Mouse (Mus musculus) lung, embryonic 16.5 days (tissue): ENCODE results near the gene Pgm5. TPM values are rescaled to one million over a fixed set of nuclear protein-coding genes. Genes with fewer than 3 reads are reported as not detected.

Experiments used
- ATAC-seq: fragments of 200-750 bp; cut with Nextera tagmentation; 2 replicates; pipeline ENCODE4 v1.8.0; 2017; ENCODE audit warnings: low read depth, mild to moderate bottlenecking, moderate library complexity
- H3K27ac ChIP-seq: fragments of 300-500 bp; sonication (generic); 2 replicates; pipeline ENCODE4 v1.5.1; 2014; ENCODE audit warnings: mild to moderate bottlenecking, control low read depth, low read length
- H3K27me3 ChIP-seq: fragments of 300-500 bp; sonication (generic); 2 replicates; pipeline ENCODE4 v1.6.1; 2014; ENCODE audit warnings: low read depth, low read length, mixed read lengths; ENCODE audit not compliant: control insufficient read depth, insufficient read depth
- H3K36me3 ChIP-seq: fragments of 300-500 bp; sonication (generic); 2 replicates; pipeline ENCODE4 v1.6.1; 2014; ENCODE audit warnings: low read length; ENCODE audit not compliant: control insufficient read depth, insufficient read depth
- H3K4me1 ChIP-seq: fragments of 300-500 bp; sonication (generic); replicated peaks from 2 replicates; pipeline ENCODE4 v1.6.1; 2014; ENCODE audit warnings: low read length, mixed read lengths; ENCODE audit not compliant: control insufficient read depth, insufficient read depth
- H3K4me2 ChIP-seq: fragments of 300-500 bp; sonication (generic); 2 replicates; pipeline ENCODE4 v1.6.1; 2014; ENCODE audit warnings: low read depth, low read length, control low read depth
- H3K4me3 ChIP-seq: fragments of 300-500 bp; sonication (generic); 2 replicates; pipeline ENCODE4 v1.5.1; 2014; ENCODE audit warnings: mild to moderate bottlenecking, low read length, control low read depth
- H3K9ac ChIP-seq: fragments of 300-500 bp; sonication (generic); 2 replicates; pipeline ENCODE4 v1.6.1; 2014; ENCODE audit warnings: low read length, control low read depth
- H3K9me3 ChIP-seq: fragments of 300-500 bp; sonication (generic); 2 replicates; pipeline ENCODE4 v1.6.1; 2016; ENCODE audit warnings: low read length; ENCODE audit not compliant: control insufficient read depth
- WGBS: fragments of 180-500 bp; shearing (Covaris S2); extraction: QIAGEN DNeasy Blood & Tissue Kit; methylation state at CpG from one replicate; pipeline ENCODE4 v1.1.7; 2014; 5-methylcytosine and 5-hydroxymethylcytosine counted together
- polyA plus RNA-seq: library from polyadenylated mRNA; unstranded; fragments of >200 nt; fragmentation: Nextera tagmentation; extraction: Ambion mirVana; gene quantifications from 2 replicates; pipeline ENCODE4 v1.2.1, GENCODE M21; 2015

Pgm5 gene
- polyA plus RNA-seq, 1 experiment from 2014 or later = 2.9 TPM

DNA sequence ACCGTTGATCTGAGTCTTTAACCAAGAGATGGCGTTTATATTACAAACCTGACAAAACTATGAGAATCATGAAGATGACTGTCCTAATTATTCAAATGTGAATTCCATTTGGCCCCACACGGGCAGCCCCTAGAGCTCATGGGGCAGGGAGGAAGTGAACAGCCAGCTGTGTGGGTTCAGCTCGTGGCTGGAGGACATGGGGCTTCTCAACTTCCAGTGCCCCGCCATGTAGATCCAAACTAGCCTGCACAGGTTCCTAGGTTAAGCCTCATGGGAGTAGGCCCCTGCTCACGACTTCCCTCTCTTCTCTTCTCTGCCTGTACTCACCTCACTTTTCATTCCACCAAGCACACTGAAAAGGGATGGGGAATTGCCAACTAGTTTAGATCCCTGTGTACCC, 173.3 kb downstream of the Pgm5 start:
- Histone ChIP-seq H3K4me3 (no peak overlapping the region), H3K4me2 (no peak overlapping the region), H3K9ac (no peak overlapping the region), H3K4me1 (no peaks in the 10 kb centered on the region), H3K27me3 (no peaks in the 10 kb centered on the region), H3K27ac (no peak overlapping the region), H3K9me3 (no peaks in the 10 kb centered on the region), H3K36me3 (no peaks in the 10 kb centered on the region)
- ATAC-seq = no peak
- WGBS = 71% methylated on average over 6 of the region's 6 CpGs

DNA sequence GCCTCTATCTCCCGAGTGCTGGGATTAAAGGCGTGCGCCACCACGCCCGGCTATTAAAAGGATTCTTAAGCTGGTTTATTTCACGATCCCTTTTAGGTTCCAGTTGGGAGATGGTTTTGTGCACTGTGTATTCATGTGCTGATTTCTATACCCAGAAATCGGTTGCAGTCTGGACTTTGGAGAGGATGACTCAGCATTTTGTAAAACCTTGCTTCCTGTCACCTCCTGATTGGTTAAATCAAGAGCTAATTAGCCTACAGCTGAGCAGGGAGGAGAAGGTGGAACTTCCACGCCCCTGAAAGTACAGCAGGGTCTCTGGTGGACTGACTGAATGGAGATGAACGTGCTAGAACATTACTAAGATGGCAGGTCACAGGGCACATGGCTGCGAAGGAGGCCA, 175.2 kb downstream of the Pgm5 start:
- Histone ChIP-seq H3K4me2 (no peak overlapping the region), H3K36me3 (no peaks in the 10 kb centered on the region), H3K27me3 (no peaks in the 10 kb centered on the region), H3K9me3 (no peaks in the 10 kb centered on the region), H3K4me3 (no peak overlapping the region), H3K27ac (no peak overlapping the region), H3K9ac (no peak overlapping the region), H3K4me1 (no peaks in the 10 kb centered on the region)
- ATAC-seq = no peak
- WGBS = 79% methylated on average over 10 of the region's 10 CpGs

DNA sequence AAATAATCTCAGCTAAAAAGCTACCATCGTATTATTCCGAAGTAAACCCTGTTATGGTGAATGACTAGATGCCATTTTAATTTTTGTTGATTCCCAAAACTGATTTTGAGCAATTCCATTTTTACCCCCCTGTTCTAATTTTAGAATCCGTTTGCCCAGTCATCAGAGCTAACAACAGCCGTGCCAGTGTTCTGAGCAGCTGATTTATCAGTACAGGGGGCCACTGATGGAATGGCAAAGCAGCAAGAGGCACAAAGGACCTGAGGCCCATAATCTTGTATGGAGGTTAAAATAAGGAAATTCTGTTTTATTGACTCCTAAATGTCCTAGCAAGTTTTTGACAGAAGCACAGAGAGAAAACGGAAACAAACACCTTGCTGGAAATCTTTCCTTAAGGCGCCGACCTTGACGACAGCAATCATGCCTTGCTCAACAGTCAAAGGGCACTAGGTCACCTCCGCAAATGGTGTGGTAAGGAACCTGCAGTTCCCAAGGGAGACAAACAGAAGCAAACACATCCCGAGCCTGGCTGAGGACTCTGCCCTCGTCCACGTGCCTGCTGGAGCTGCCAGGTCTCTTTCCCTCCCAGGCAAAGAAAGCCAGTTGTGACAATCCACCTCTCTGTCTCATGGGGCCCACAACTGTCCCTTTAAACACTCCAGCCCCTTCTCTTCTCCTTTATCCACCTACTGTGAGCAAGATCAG, 178.5 kb downstream of the Pgm5 start:
- Histone ChIP-seq H3K27me3 (no peaks in the 10 kb centered on the region), H3K4me3 (no peak overlapping the region), H3K4me1 (0 out of 2 replicates have a peak, but pooled peaks cover 3% of the 10 kb centered on the region), H3K4me2 (no peak overlapping the region), H3K27ac (no peak overlapping the region), H3K36me3 (no peaks in the 10 kb centered on the region), H3K9ac (no peak overlapping the region), H3K9me3 (no peaks in the 10 kb centered on the region)
- ATAC-seq = no peak
- WGBS = 46% methylated on average over 12 of the region's 12 CpGs

DNA sequence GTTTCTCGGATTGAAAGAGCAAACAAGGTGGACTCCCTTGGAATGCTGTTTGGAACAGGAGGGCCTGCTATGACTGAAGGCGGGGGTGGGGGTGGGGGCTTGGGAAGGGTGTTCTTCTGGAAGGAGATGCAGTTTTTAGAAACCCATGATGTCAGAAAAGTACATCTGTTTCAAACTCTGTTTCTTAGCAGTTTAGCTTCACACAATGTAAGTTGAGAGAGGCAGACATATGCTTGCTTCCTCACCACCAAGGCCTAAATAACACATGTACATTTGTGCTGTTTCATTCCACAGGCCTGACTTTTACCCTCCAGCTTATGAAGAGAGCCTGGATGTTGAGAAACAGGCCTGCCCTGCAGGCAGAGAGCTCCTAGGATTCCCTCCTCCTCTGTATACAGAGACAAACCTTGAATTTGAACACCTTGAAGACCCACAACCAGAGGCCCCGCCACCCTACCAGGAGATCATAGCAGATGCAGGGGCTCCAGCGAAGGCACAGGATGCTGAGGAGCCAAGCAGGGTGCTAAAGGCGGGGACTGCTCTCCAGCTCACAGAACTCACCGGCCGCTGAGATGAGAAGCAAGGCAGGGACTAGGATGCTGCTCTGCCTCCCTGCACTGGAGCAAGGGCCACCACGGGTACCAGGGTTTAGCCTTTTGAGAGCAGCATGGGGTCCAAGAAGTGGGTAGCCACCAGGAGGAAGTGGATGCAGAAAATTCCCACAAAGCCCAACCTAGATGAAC, 184.2 kb downstream of the Pgm5 start:
- Histone ChIP-seq H3K27ac (no peak overlapping the region), H3K27me3 (no peaks in the 10 kb centered on the region), H3K9ac (no peak overlapping the region), H3K4me2 (no peak overlapping the region), H3K9me3 (no peaks in the 10 kb centered on the region), H3K36me3 (no peaks in the 10 kb centered on the region), H3K4me1 (0 out of 2 replicates have a peak, but pooled peaks cover 3% of the 10 kb centered on the region), H3K4me3 (no peak overlapping the region)
- 64% methylated on average over 8 of the region's 8 CpGs for WGBS
- ATAC-seq = no peak

DNA sequence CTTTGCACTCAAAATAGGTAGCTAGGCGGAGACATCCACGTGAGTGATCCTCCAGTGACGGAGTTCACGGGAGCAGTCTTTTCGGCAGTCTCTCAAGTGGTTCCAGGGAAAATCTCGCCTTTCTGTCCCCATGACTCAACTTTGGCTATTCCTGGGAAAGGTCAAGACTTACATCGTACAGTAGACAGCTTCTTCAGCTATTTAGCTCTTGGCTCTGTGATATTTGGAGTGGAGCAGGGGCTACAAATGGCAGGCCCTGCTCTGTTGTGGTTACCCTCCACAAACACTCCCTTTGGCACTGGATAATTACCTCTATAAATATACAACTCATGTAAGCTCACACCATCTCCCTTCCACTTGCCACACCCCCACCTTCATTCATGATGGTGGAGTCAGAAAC, 185.2 kb downstream of the Pgm5 start:
- Histone ChIP-seq H3K9ac (no peak overlapping the region), H3K4me1 (peaks cover 10% of the 10 kb centered on the region; the same call in 1 of the 2 replicates), H3K27ac (no peak overlapping the region), H3K27me3 (no peaks in the 10 kb centered on the region), H3K36me3 (no peaks in the 10 kb centered on the region), H3K9me3 (no peaks in the 10 kb centered on the region), H3K4me2 (no peak overlapping the region), H3K4me3 (no peak overlapping the region)
- no peak for ATAC-seq
- WGBS = 65% methylated on average over 7 of the region's 7 CpGs

DNA sequence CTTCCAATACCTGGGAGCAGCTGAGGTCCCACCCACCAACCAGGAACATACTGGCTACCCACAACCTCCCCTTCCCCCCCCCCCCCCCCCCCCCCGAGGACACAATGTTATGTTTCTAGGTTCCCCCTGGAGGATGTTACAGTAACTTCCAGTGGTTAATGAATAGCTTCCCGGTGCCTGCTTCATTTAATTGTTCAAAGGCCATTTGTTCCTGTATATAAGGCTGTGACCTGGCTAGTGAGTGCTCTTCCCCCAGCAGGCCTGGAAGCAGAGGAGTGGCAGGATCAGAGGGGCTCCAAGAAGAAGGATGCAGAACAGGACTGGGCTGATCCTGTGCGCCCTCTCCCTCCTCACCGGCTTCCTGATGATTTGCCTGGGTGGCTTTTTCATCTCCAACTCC, 187.9 kb downstream of the Pgm5 start, which contains the start of gene Tmem252:
TSS of gene Tmem252 (plus strand) at position 247 of the 400 bp plus-strand sequence.
- H3K27ac ChIP-seq = peak within 1 kb of the TSS; percentile 79
- H3K36me3 ChIP-seq = no peaks in the 10 kb centered on the region
- H3K4me1 ChIP-seq = peaks cover 12% of the 10 kb centered on the region; the same call in 1 of the 2 replicates
- H3K9ac ChIP-seq = 0 out of 2 replicates have a peak within 1 kb of the TSS, but pooled peaks have one; percentile 8
- WGBS = 48% methylated on average over 3 of the region's 4 CpGs
- peak within 1 kb of the TSS; percentile 3; the same call in 1 of the 2 replicates for H3K4me3 ChIP-seq
- peak within 1 kb of the TSS; percentile 37 for H3K4me2 ChIP-seq
- no peaks in the 10 kb centered on the region for H3K27me3 ChIP-seq
- no peaks in the 10 kb centered on the region for H3K9me3 ChIP-seq
- ATAC-seq = peak; percentile 59

DNA sequence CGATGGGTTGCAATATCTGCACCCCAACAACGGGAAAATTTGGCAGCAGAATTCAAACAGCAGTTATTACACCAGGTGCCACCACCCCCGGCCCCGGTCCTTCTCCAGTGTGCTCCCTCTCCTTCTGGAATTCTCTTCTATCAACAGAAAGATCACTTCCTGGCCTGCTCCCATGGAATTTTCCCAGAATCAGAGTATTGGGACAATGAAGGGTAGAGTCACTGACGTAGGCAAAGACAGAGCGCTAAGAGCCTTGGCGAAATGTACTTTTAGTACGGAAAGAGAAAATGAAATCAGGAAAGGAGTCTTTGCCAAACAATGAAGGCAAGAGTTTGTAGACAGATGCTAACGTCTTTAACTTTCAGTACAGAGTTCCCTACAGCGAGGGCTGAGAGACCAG, 188.3 kb downstream of the Pgm5 start:
- no peaks in the 10 kb centered on the region for H3K27me3 ChIP-seq
- H3K4me3 ChIP-seq = no peak overlapping the region
- peaks cover 10% of the 10 kb centered on the region; the same call in 1 of the 2 replicates for H3K4me1 ChIP-seq
- peak overlapping the region; percentile 7; the same call in 1 of the 2 replicates for H3K27ac ChIP-seq
- ATAC-seq = peak; percentile 53; the same call in 1 of the 2 replicates
- 52% methylated on average over 10 of the region's 10 CpGs for WGBS
- no peaks in the 10 kb centered on the region for H3K36me3 ChIP-seq
- H3K4me2 ChIP-seq = peak overlapping the region; percentile 1; the same call in 1 of the 2 replicates
- no peak overlapping the region for H3K9ac ChIP-seq
- H3K9me3 ChIP-seq = no peaks in the 10 kb centered on the region

DNA sequence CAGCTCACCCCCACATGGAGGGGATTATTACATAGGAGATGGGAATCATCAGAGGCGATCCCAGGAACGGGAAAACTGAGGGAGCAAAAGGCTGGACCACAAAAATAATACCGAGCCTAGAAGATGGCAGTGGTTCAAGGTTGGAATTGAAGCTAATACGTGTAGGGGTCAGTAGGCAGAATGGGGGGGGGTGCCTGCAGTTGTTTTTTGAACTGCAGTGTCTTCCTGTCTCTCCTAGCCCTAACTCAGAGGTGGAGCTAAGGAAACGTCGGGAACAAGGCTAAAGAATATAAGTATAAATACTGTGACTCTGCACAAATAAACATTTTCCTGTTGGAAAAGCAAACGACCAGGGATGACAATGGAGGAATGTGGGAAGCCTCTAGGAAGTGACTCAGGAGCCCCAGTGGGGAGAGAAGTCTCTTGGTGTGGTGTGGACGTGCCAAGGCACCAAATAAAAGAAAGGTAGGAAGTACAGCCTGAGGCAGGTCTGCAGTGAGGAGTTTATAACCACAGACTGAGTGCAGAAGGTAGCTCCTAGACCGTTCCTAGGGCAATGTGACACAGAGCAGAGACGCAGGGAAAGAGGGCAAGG, 189.2 kb downstream of the Pgm5 start:
- peaks cover 10% of the 10 kb centered on the region; the same call in 1 of the 2 replicates for H3K4me1 ChIP-seq
- H3K9ac ChIP-seq = no peak overlapping the region
- no peaks in the 10 kb centered on the region for H3K36me3 ChIP-seq
- peak; percentile 71 for ATAC-seq
- H3K27ac ChIP-seq = peak overlapping the region; percentile 73
- no peak overlapping the region for H3K4me2 ChIP-seq
- H3K4me3 ChIP-seq = no peak overlapping the region
- H3K9me3 ChIP-seq = no peaks in the 10 kb centered on the region
- no peaks in the 10 kb centered on the region for H3K27me3 ChIP-seq
- 42% methylated on average over 10 of the region's 10 CpGs for WGBS

DNA sequence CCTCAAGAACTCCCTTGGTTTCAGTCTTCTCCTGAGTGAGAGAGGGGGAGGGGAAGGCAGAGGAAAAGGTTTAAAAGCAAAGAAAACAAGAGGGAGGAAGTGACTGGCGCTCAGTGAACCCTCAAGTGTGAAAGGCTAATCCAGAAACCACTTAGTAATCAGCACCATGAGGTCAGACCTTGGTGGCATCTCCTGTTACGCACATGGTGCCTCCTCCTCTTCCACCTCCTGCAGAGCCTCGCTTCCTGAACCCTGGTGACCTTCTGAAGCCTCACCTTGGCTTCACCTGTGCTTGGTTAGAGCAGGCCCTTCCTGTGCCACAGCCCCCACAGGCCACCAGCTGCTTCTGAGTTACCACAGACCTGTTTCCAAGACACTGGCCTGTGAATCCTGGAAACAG, 190.1 kb downstream of the Pgm5 start:
- Histone ChIP-seq H3K27ac (peak overlapping the region; percentile 73), H3K4me2 (no peak overlapping the region), H3K4me3 (no peak overlapping the region), H3K9ac (no peak overlapping the region), H3K9me3 (no peaks in the 10 kb centered on the region), H3K27me3 (no peaks in the 10 kb centered on the region), H3K36me3 (no peaks in the 10 kb centered on the region), H3K4me1 (peaks cover 10% of the 10 kb centered on the region; the same call in 1 of the 2 replicates)
- WGBS = 45% methylated on average over 3 of the region's 3 CpGs
- ATAC-seq = no peak
